Mouse (Mus musculus): ENCODE data around the gene Gm21773. TPM values are rescaled to one million over a fixed set of nuclear protein-coding genes. Genes with fewer than 3 reads are reported as not detected.
"Not testable (repeated sequence)": the region's sequence is repeated elsewhere in the genome, so short reads cannot be mapped to it uniquely, and the experiment has no call there.

Gene Gm21773
- not detected in 2 replicates for polyA plus RNA-seq (2014; fragmentation: Nextera tagmentation; extraction: Ambion mirVana)

DNA sequence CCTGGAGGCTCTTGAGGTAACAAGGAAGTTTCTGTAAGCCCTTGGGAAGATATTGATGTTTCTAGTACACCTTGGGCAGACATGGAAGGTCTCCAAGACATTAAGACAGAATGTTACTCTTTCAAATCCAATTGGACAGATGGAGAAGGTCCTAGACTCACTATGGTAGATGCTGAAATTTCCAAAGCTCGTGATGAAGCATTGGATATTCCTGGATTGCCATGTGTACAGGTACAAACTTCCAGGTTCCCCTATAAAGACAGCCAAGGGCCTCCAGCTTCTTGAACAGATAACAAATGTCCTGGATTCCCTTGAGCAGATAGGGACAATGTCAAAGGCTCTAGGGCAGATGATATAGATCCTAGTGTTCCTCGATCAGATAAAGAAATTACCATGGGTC is at the start of gene Gm21773:
Gm21773 (minus strand) TSS at position 101 of the 400 bp plus-strand sequence.
- H3K9me3 ChIP-seq (ENCODE audit: control insufficient read depth, low read length); H3K27me3 ChIP-seq (ENCODE audit: control insufficient read depth, insufficient read depth, low read length); H3K4me2 ChIP-seq (ENCODE audit: low read depth, severe bottlenecking); H3K4me1 ChIP-seq (ENCODE audit: control insufficient read depth, insufficient read depth, low read length); DNase-seq (ENCODE audit: low spot score); ATAC-seq (ENCODE audit: insufficient number of reproducible peaks, low FRiP score, low TSS enrichment, low read depth); H3K4me3 ChIP-seq (ENCODE audit: low read depth, low read length); H3K36me3 ChIP-seq (ENCODE audit: control insufficient read depth, insufficient read depth, low read length); H3K27ac ChIP-seq (replicated peaks; ENCODE audit: low read depth, low read length); H3K9ac ChIP-seq (ENCODE audit: low read length): not testable (repeated sequence)
- no CpG with 5 or more reads among the region's 2 CpGs for WGBS
